Mouse (Mus musculus): ENCODE measurements around the gene Mfng. TPM values are rescaled to one million over a fixed set of nuclear protein-coding genes. Genes with fewer than 3 reads are reported as not detected.

Mfng gene
- polyA plus RNA-seq, 1 experiment from 2014 or later = 27.1 TPM

- WGBS = 13% methylated on average over 9 of the region's 9 CpGs
- no peaks in the 10 kb centered on the region for H3K27me3 ChIP-seq (replicated peaks)
- H3K4me1 ChIP-seq = peaks cover 43% of the 10 kb centered on the region
- H3K4me2 ChIP-seq = peak overlapping the region; percentile 34
- peak overlapping the region; percentile 4; the same call in 1 of the 2 replicates for H3K9ac ChIP-seq
- peak overlapping the region; percentile 80 for H3K27ac ChIP-seq
- peak overlapping the region; percentile 18; the same call in 1 of the 2 replicates for H3K4me3 ChIP-seq
- no peaks in the 10 kb centered on the region for H3K36me3 ChIP-seq (replicated peaks)
- H3K9me3 ChIP-seq = no peaks in the 10 kb centered on the region
- ATAC-seq (replicated peaks) = no peak
Measured at GRCm38 (mm10) chr15:78770234-78770982, 2.9 kb downstream of the Mfng start.

DNA sequence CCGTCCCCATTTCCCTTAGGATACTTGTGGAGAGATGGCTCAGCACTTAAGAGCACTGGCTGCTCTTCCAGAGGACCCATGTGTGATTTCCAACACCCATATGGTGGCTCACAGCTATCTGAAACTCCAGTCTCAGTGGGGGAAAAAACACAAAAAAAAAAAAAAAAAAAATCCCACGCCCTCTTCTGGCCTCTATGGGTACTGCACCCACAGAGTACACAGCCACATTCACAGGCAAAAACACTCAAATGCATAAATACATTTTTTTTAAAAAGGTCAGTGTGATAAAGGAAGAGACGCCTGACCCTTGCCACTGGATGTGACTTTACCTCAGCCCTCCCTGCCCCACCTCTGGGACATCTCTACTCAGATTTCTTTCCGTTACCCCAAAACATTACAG, 4.2 kb downstream of the Mfng start:
- Histone ChIP-seq H3K4me3 (no peak overlapping the region), H3K27ac (no peak overlapping the region), H3K9me3 (no peaks in the 10 kb centered on the region), H3K4me1 (peaks cover 41% of the 10 kb centered on the region), H3K4me2 (no peak overlapping the region), H3K36me3 (replicated peaks) (no peaks in the 10 kb centered on the region), H3K9ac (no peak overlapping the region), H3K27me3 (replicated peaks) (no peaks in the 10 kb centered on the region)
- no peak for ATAC-seq (replicated peaks)
- 81% methylated on average over 4 of the region's 4 CpGs for WGBS

GRCm38 (mm10) chr15:78763704-78764103, 9.6 kb downstream of the Mfng start:
- ATAC-seq (replicated peaks) = no peak
- 66% methylated on average over 5 of the region's 5 CpGs for WGBS
- H3K27ac ChIP-seq = no peak overlapping the region
- no peaks in the 10 kb centered on the region for H3K36me3 ChIP-seq (replicated peaks)
- H3K4me2 ChIP-seq = no peak overlapping the region
- H3K4me1 ChIP-seq = peaks cover 11% of the 10 kb centered on the region
- H3K9ac ChIP-seq = no peak overlapping the region
- H3K4me3 ChIP-seq = no peak overlapping the region
- no peaks in the 10 kb centered on the region for H3K9me3 ChIP-seq
- no peaks in the 10 kb centered on the region for H3K27me3 ChIP-seq (replicated peaks)

DNA sequence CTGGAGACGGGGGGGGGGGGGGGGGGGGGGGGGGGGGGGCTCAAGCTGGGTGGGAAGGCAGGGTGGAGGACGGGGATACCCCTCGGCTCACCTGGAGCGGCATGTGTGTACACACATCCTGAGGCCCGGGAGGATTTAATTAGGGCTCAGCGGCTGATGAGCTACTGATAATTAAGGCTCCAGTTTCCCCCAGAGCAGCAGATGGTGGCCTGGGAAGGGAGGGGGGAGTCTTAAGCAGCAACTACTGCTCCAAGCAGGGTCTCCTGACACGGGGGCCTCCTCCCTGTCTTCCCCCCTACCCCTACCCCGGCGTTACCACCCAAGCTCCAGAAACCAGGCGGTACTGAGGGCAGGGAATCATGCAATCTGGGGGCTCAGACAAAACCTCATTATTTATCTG, 10.1 kb downstream of the Mfng start:
- Histone ChIP-seq H3K9me3 (no peaks in the 10 kb centered on the region), H3K27ac (peak overlapping the region; percentile 66; the same call in 1 of the 2 replicates)
- ATAC-seq (replicated peaks) = no peak

GRCm38 (mm10) chr15:78761112-78761511, 12.2 kb downstream of the Mfng start:
- ATAC-seq (replicated peaks) = no peak
- Histone ChIP-seq H3K4me2 (no peak overlapping the region), H3K4me3 (no peak overlapping the region), H3K9me3 (no peaks in the 10 kb centered on the region), H3K9ac (no peak overlapping the region), H3K27me3 (replicated peaks) (no peaks in the 10 kb centered on the region), H3K36me3 (replicated peaks) (no peaks in the 10 kb centered on the region), H3K4me1 (peaks cover 8% of the 10 kb centered on the region; the same call in 1 of the 2 replicates), H3K27ac (no peak overlapping the region)
- 79% methylated on average over 13 of the region's 13 CpGs for WGBS

More for the DNA sequence above, 10.1 kb downstream of the Mfng start:
- Histone ChIP-seq H3K27me3 (replicated peaks) (no peaks in the 10 kb centered on the region), H3K4me3 (no peak overlapping the region), H3K9ac (no peak overlapping the region), H3K4me1 (peaks cover 11% of the 10 kb centered on the region), H3K36me3 (replicated peaks) (no peaks in the 10 kb centered on the region), H3K4me2 (no peak overlapping the region)
- WGBS = 22% methylated on average over 9 of the region's 10 CpGs

DNA sequence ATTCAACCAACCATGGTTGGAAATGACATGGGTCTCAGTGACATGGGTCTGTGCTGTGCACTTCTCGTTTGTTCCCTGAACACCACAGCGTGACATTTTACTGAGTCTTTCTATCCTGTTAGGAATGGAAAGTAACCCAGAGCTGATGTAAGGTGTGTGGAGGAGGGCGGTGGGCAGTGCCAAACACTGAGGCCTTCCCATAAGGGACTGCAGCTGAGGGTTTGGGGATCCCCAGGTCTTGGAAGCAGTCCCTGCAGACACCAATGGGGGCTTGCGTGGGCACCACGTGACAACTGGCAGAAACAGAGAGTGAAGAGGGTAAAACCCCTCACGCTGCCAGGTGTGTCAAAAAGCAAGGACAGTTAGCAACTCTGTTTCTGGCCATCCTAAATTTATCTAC, 15.1 kb downstream of the Mfng start:
- no peak overlapping the region for H3K27ac ChIP-seq
- H3K36me3 ChIP-seq (replicated peaks) = no peaks in the 10 kb centered on the region
- WGBS = 91% methylated on average over 6 of the region's 6 CpGs
- H3K9me3 ChIP-seq = no peaks in the 10 kb centered on the region
- peaks cover 2% of the 10 kb centered on the region; the same call in 1 of the 2 replicates for H3K4me1 ChIP-seq
- no peak overlapping the region for H3K4me3 ChIP-seq
- H3K9ac ChIP-seq = no peak overlapping the region
- H3K4me2 ChIP-seq = no peak overlapping the region
- H3K27me3 ChIP-seq (replicated peaks) = no peaks in the 10 kb centered on the region
- ATAC-seq (replicated peaks) = no peak

DNA sequence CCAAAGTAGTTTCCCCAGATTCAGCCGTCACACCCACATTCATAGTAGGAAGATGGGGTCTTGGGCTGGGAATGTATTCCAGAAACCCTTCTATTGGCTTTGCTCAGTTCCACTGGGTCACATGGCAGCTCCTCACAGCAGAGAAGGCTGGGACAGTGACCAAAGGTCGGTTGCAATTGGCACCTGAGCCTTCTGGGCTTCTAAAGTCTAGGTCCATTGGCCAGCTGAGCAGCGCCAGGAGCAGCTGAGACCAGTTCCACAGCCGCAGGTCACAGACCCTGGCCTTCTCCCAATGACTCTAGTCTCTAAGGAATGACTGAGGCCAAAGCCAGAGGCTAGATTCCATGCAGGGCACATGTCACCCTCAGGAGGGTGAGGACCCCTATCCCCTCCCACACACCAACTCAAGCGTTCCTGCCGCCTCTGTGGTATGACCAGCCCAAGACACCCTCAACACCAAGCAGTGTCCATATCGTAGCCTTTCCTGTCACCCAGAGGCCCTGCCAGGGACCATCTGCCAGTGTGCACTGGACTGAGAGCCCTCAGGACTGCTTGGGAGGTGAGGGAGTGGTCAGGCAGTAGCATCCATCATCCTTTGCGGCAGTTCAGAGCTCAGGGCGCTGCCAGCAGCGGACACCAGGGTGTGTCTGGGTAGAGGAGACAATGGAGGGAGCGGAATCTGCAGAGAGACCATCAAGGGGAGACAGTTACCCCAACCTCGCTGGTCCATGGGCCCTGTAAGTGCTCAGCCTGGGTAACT, 17.1 kb downstream of the Mfng start:
- Histone ChIP-seq H3K27me3 (replicated peaks) (no peaks in the 10 kb centered on the region), H3K4me3 (no peak overlapping the region), H3K4me2 (no peak overlapping the region), H3K9me3 (no peaks in the 10 kb centered on the region), H3K4me1 (peaks cover 5% of the 10 kb centered on the region; the same call in 1 of the 2 replicates), H3K27ac (no peak overlapping the region), H3K36me3 (replicated peaks) (no peaks in the 10 kb centered on the region), H3K9ac (no peak overlapping the region)
- WGBS = 83% methylated on average over 12 of the region's 12 CpGs
- no peak for ATAC-seq (replicated peaks)

- no peak overlapping the region for H3K4me2 ChIP-seq
- no peak for ATAC-seq (replicated peaks)
- WGBS = 74% methylated on average over 3 of the region's 3 CpGs
- no peaks in the 10 kb centered on the region for H3K36me3 ChIP-seq (replicated peaks)
- no peak overlapping the region for H3K4me3 ChIP-seq
- H3K27me3 ChIP-seq (replicated peaks) = no peaks in the 10 kb centered on the region
- H3K4me1 ChIP-seq = peaks cover 13% of the 10 kb centered on the region
- H3K9me3 ChIP-seq = no peaks in the 10 kb centered on the region
- no peak overlapping the region for H3K27ac ChIP-seq
- H3K9ac ChIP-seq = no peak overlapping the region
Measured at GRCm38 (mm10) chr15:78755226-78755625, 18.0 kb downstream of the Mfng start.

DNA sequence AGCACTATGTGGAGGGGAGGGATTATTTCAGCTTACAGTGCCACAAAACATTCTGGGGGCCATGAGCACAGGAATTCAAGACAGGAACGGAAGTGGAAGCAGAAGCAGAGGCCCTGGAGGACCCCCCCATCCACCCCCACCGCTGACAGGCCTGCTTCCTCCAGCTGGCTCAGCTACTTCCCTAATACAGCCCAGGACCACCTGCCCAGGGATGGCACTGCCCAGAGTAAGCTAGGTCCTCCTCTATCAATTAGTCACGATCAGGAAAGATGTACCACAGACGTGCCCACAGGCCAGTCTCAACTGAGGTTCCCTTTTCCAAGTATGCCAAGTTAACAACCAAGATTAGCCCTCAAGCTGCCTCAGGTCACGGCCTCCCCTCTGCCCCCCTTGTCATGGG, 19.1 kb downstream of the Mfng start:
- Histone ChIP-seq H3K4me2 (no peak overlapping the region), H3K9me3 (no peaks in the 10 kb centered on the region), H3K27ac (no peak overlapping the region), H3K9ac (no peak overlapping the region), H3K4me1 (peaks cover 13% of the 10 kb centered on the region), H3K27me3 (replicated peaks) (no peaks in the 10 kb centered on the region), H3K4me3 (no peak overlapping the region), H3K36me3 (replicated peaks) (no peaks in the 10 kb centered on the region)
- no peak for ATAC-seq (replicated peaks)
- 77% methylated on average over 5 of the region's 5 CpGs for WGBS

GRCm38 (mm10) chr15:78752991-78753390, 20.3 kb downstream of the Mfng start:
- Histone ChIP-seq H3K9me3 (no peaks in the 10 kb centered on the region), H3K4me1 (peaks cover 13% of the 10 kb centered on the region), H3K4me3 (no peak overlapping the region), H3K36me3 (replicated peaks) (no peaks in the 10 kb centered on the region), H3K9ac (no peak overlapping the region), H3K27ac (no peak overlapping the region), H3K4me2 (no peak overlapping the region), H3K27me3 (replicated peaks) (no peaks in the 10 kb centered on the region)
- no peak for ATAC-seq (replicated peaks)

DNA sequence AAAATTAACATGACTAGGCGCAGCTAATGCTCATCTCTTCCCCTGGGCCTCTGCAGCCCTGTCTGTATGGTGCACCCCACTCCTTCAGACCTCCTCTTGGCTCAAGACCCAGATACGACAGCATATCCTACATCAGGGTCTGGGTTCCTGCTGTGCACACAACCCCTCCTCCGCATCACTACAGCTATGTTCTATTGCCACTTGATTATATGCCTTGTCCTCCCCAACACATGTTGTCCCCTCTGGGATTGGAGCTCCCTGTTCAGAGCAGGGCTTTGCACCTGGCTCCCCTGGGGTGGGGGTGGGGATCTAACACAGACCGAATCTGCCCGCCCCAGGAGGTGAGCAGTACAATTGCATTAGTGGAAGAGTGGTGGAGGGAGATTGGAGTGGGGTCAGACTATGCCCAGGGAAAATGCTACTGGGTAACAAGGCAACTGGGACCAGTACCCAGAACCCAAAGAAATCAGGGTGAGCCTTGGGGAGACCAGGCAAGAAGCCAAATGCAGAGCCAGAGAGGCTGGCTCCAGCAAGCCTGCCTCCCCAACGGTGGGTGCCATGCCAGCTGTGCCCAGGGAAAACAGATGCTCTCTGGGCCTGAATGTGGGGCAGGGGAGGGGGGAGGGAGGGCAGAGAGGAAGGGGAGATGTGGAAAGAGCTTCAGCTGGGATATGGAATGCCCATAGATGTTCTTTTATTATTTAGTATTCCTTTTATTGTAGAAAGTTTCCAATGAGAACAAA, 22.5 kb downstream of the Mfng start:
- H3K9ac ChIP-seq = no peak overlapping the region
- peak; percentile 42; the same call in 1 of the 2 replicates for ATAC-seq (replicated peaks)
- H3K4me2 ChIP-seq = no peak overlapping the region
- 43% methylated on average over 6 of the region's 6 CpGs for WGBS
- no peaks in the 10 kb centered on the region for H3K9me3 ChIP-seq
- H3K27me3 ChIP-seq (replicated peaks) = no peaks in the 10 kb centered on the region
- H3K36me3 ChIP-seq (replicated peaks) = no peaks in the 10 kb centered on the region
- peaks cover 13% of the 10 kb centered on the region for H3K4me1 ChIP-seq
- H3K4me3 ChIP-seq = no peak overlapping the region
- H3K27ac ChIP-seq = no peak overlapping the region

GRCm38 (mm10) chr15:78749855-78750254, 23.4 kb downstream of the Mfng start:
- 60% methylated on average over 5 of the region's 5 CpGs for WGBS
- no peaks in the 10 kb centered on the region for H3K9me3 ChIP-seq
- H3K27ac ChIP-seq = no peak overlapping the region
- peaks cover 13% of the 10 kb centered on the region for H3K4me1 ChIP-seq
- no peak for ATAC-seq (replicated peaks)
- H3K9ac ChIP-seq = no peak overlapping the region
- no peak overlapping the region for H3K4me3 ChIP-seq
- no peak overlapping the region for H3K4me2 ChIP-seq
- H3K36me3 ChIP-seq (replicated peaks) = no peaks in the 10 kb centered on the region
- H3K27me3 ChIP-seq (replicated peaks) = no peaks in the 10 kb centered on the region
